Mouse (Mus musculus): ENCODE data around the gene Baat. TPM values are rescaled to one million over a fixed set of nuclear protein-coding genes. Genes with fewer than 3 reads are reported as not detected.
"Not testable (repeated sequence)": the region's sequence is repeated elsewhere in the genome, so short reads cannot be mapped to it uniquely, and the experiment has no call there.

Gene Baat
- polyA plus RNA-seq, 1 experiment from 2014 or later, result not detected

DNA sequence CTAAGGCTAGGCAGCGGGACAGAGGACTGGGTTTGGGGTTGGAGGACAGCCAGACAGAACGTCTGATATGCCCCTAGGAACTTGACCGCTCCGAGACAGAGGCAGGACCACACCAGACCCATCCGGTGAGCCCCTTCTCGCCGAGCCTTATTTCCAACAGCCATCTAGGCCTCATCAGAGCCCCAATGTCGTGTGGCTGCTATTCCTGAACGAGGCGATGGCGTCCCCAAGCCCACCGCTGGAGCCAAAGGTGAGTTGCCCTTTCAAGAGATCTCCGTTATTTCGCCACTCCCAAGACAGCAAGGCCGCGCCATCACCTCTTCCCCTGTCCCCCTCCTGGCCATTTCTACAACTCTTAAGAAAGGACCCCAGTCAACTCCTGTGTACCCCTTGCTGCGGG lies 15.0 kb upstream of the Baat start:
- H3K27ac ChIP-seq, result peak overlapping the region; percentile 71
- H3K4me3 ChIP-seq, result peak overlapping the region; percentile 68
- H3K27me3 ChIP-seq, result no peaks in the 10 kb centered on the region
- H3K4me2 ChIP-seq, result peak overlapping the region; percentile 56
- peaks cover 17% of the 10 kb centered on the region for H3K4me1 ChIP-seq
- peak; percentile 66 for ATAC-seq (ENCODE audit: insufficient number of reproducible peaks, low FRiP score, low TSS enrichment, low read depth)
- peaks cover 15% of the 10 kb centered on the region for H3K36me3 ChIP-seq
- H3K9me3 ChIP-seq, result no peaks in the 10 kb centered on the region
- H3K9ac ChIP-seq, result peak overlapping the region; percentile 39
- under 1% methylated on average over 14 of the region's 17 CpGs for WGBS

DNA sequence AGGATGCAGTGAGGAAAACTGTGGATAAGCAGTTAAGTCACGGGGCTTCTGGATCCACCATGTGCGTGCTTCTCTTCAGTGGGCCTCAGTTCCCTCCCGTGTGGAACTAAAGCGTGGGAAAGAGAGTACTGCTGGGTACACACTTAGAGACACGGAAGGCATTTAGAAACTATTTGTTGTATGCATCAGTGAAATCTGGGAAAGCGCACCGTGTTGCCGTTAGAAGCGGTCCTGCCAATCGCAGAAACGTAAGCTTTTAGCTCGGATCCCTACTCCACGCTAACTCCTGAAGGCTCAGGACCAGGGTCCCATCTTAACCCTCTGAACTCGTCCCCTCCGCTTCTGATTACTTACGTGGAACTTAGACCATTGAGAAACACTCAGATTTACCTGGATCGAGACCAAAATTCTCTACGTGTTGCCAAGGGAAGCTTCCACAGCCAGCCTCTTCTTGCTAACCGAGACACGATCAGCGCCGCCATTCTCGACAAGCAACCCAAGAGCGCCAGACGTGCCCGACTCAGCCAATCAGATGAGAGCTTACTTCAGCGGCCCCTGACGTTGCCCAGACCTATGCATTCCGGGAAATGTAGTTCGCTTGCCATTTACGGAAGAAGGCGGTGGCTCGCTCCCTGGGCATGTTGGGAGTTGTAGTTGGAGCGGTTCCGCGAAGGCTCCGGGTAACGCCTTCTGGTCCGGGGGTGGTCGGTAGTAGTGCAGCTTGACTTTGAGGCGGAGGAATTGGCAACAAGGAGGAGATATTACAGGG lies 14.4 kb upstream of the Baat start, which contains the start of the genes Mrpl50 and Zfp189:
Mrpl50 (minus strand) TSS at position 522 of the 769 bp plus-strand sequence.
Zfp189 (plus strand) TSS at position 605 of the 769 bp plus-strand sequence.
- H3K27ac ChIP-seq, result peak within 1 kb of the TSS; percentile 78
- peak within 1 kb of the TSS; percentile 66 for H3K9ac ChIP-seq
- peak; percentile 100 for ATAC-seq (ENCODE audit: insufficient number of reproducible peaks, low FRiP score, low TSS enrichment, low read depth)
- H3K27me3 ChIP-seq, result no peaks in the 10 kb centered on the region
- H3K9me3 ChIP-seq, result no peaks in the 10 kb centered on the region
- peak within 1 kb of the TSS; percentile 68 for H3K4me3 ChIP-seq
- H3K4me2 ChIP-seq, result peak within 1 kb of the TSS; percentile 56
- under 1% methylated on average over 41 of the region's 41 CpGs for WGBS
- H3K36me3 ChIP-seq, result peaks cover 15% of the 10 kb centered on the region
- peaks cover 17% of the 10 kb centered on the region for H3K4me1 ChIP-seq

DNA sequence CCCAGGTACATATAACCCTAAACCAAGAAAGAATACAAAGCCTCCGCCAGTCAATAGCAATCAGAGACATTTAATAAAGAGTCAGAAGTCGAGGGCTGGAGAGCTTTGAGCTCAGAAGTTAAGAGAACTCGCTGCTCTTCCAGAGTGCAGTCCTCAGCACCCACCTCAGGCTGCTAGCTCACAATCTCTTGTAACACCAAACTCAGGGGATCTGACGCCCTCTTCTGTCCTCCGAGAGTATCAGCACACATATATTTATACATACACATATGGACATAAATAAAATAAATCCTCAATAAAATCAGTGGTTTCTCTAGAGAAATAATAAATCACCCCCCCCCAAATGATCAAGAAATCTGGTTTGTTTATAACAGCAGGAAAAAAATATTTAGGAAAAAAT lies 13.1 kb upstream of the Baat start:
- WGBS, result 73% methylated on average over 5 of the region's 5 CpGs
- Histone ChIP-seq H3K9me3 (no peaks in the 10 kb centered on the region), H3K4me1 (peaks cover 17% of the 10 kb centered on the region), H3K4me3 (0 out of 2 replicates have a peak overlapping the region, but pooled peaks have one; percentile 9), H3K4me2 (0 out of 2 replicates have a peak overlapping the region, but pooled peaks have one; percentile 10), H3K36me3 (peaks cover 10% of the 10 kb centered on the region), H3K27me3 (no peaks in the 10 kb centered on the region), H3K9ac (no peak overlapping the region), H3K27ac (no peak overlapping the region)
- no peak for ATAC-seq (ENCODE audit: insufficient number of reproducible peaks, low FRiP score, low TSS enrichment, low read depth)

DNA sequence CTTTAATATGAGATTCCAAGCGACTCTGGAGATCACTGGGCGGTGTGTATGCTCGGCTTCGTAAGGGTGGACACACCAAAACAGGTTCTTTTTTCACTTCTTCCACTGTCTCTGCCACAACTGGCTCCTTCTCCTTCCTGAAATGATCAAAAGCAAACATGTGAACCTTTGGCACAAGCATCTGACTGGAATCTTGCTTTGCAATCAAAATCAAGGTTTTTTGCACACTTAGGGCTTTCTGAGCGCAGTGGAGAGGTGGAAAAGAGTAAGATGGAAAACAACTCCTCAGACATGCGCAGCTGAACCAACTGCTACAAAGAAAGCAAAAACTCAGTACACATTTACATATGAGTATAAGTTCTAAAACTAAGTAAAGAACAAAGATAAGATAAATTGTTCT lies 8.1 kb upstream of the Baat start:
- Histone ChIP-seq H3K4me1 (0 out of 2 replicates have a peak, but pooled peaks cover 5% of the 10 kb centered on the region), H3K27ac (no peak overlapping the region), H3K4me2 (no peak overlapping the region), H3K9me3 (no peaks in the 10 kb centered on the region), H3K9ac (no peak overlapping the region), H3K27me3 (no peaks in the 10 kb centered on the region), H3K36me3 (peaks cover 24% of the 10 kb centered on the region), H3K4me3 (no peak overlapping the region)
- ATAC-seq (ENCODE audit: insufficient number of reproducible peaks, low FRiP score, low TSS enrichment, low read depth), result no peak
- WGBS, result 98% methylated on average over 6 of the region's 6 CpGs

GRCm38 (mm10) chr4:49512636-49513035 lies 6.3 kb upstream of the Baat start:
- 45% methylated on average over 4 of the region's 4 CpGs for WGBS

GRCm38 (mm10) chr4:49510236-49510835 lies 4.0 kb upstream of the Baat start:
- not testable (repeated sequence) for H3K9me3 ChIP-seq; ATAC-seq (ENCODE audit: insufficient number of reproducible peaks, low FRiP score, low TSS enrichment, low read depth); H3K4me3 ChIP-seq; H3K4me2 ChIP-seq; H3K27me3 ChIP-seq; H3K9ac ChIP-seq; H3K4me1 ChIP-seq; H3K27ac ChIP-seq
- WGBS, result 92% methylated on average over 1 of the region's 1 CpGs
- H3K36me3 ChIP-seq, result peaks cover 24% of the 10 kb centered on the region

More at GRCm38 (mm10) chr4:49512636-49513035, 6.3 kb upstream of the Baat start:
- Histone ChIP-seq H3K9ac (no peak overlapping the region), H3K36me3 (peaks cover 24% of the 10 kb centered on the region), H3K4me2 (no peak overlapping the region), H3K9me3 (no peaks in the 10 kb centered on the region), H3K4me3 (no peak overlapping the region), H3K27ac (no peak overlapping the region), H3K27me3 (no peaks in the 10 kb centered on the region), H3K4me1 (no peaks in the 10 kb centered on the region)
- ATAC-seq (ENCODE audit: insufficient number of reproducible peaks, low FRiP score, low TSS enrichment, low read depth), result no peak

- no peak for ATAC-seq (ENCODE audit: insufficient number of reproducible peaks, low FRiP score, low TSS enrichment, low read depth)
- no peak overlapping the region for H3K4me3 ChIP-seq
- WGBS, result 93% methylated on average over 2 of the region's 2 CpGs
- H3K9ac ChIP-seq, result no peak overlapping the region
- no peaks in the 10 kb centered on the region for H3K9me3 ChIP-seq
- peaks cover 20% of the 10 kb centered on the region for H3K36me3 ChIP-seq
- no peak overlapping the region for H3K27ac ChIP-seq
- no peaks in the 10 kb centered on the region for H3K27me3 ChIP-seq
- no peaks in the 10 kb centered on the region for H3K4me1 ChIP-seq
- H3K4me2 ChIP-seq, result no peak overlapping the region
These were observed 2.8 kb upstream of the Baat start for GRCm38 (mm10) chr4:49509183-49509582.

DNA sequence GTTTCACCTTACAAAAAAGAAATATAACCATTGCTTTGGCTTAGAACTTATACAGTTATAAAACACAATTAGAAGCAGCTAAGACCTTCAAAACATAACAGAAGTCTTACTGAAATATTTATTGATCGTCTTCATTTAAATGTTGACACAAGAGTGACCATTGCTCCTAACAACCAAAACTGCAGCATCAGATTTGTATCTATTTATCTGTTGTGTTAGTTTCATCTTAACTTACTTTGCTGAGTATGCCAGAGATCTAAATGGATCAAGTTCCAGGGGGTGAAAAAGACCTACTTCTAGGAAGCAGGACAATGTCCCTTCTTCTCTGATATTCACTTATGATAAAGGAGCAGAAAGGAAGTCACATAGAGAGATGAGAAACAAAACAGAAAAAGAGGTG lies 2.8 kb downstream of the Baat start:
- Histone ChIP-seq H3K9ac (no peak overlapping the region), H3K27me3 (no peaks in the 10 kb centered on the region), H3K4me3 (no peak overlapping the region), H3K4me2 (no peak overlapping the region), H3K4me1 (no peaks in the 10 kb centered on the region), H3K36me3 (no peaks in the 10 kb centered on the region), H3K9me3 (no peaks in the 10 kb centered on the region), H3K27ac (no peak overlapping the region)
- WGBS, result 93% methylated on average over 1 of the region's 1 CpGs
- no peak for ATAC-seq (ENCODE audit: insufficient number of reproducible peaks, low FRiP score, low TSS enrichment, low read depth)

DNA sequence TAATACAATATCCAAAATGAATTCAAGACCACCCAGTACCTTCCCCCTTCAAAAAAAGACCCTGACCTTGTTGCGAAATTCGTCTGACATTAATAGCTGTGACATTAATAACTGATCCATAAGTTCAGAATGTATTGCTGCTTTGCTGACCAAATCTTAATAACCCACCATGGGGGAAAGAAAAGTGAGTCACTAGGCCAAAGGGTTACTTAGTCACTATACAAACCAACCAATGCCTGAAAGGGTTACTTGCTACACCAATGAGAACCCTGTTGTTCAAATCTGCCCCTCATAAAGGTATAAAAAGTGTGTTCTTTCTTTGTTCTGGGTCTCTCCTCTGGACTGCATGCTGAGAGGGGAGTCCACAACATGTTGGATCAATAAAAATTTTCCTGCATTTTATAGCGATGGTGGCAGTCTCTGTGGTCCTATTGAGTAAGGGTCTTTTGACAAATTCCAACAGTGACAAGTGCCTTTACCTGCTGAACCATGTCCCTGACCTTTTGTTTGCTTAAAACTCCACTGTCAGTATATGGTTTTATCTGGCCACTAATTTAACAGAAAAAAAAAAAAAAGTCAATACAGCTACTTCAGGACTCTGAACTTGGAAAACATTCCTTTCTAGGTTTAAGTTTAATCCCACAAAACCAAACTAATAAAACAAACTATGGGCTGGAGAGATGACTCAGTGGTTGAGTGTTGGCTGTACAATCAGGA lies 20.3 kb downstream of the Baat start:
- H3K4me2 ChIP-seq; ATAC-seq (ENCODE audit: insufficient number of reproducible peaks, low FRiP score, low TSS enrichment, low read depth); H3K9ac ChIP-seq; H3K4me1 ChIP-seq; H3K27me3 ChIP-seq; H3K27ac ChIP-seq; H3K4me3 ChIP-seq; H3K9me3 ChIP-seq; H3K36me3 ChIP-seq: not testable (repeated sequence)
- 70% methylated on average over 3 of the region's 3 CpGs for WGBS

DNA sequence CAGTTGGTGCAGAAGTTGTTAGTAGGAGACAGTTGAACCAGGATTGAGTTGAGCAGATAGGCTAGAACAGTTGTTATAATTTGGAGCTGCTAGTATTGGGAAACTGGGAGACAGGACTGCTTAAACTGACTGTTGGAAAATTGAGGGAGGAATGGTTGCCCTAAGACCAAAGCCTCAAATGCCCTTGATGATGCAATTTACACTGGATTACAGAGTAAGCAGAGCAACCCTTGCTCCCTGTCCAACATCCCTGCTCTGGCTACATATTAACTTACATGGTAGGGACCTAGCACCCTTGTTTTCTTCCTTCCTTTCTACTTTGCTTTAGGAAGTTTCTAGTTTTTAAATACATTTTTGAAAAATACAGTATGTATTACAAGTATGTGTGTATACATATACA lies 20.9 kb downstream of the Baat start:
- H3K4me3 ChIP-seq, result no peak overlapping the region
- peaks cover 2% of the 10 kb centered on the region; the same call in 1 of the 2 replicates for H3K4me1 ChIP-seq
- no peak overlapping the region for H3K4me2 ChIP-seq
- no peak overlapping the region for H3K27ac ChIP-seq
- no peak overlapping the region for H3K9ac ChIP-seq
- no peak for ATAC-seq (ENCODE audit: insufficient number of reproducible peaks, low FRiP score, low TSS enrichment, low read depth)
- H3K36me3 ChIP-seq, result no peaks in the 10 kb centered on the region
- H3K27me3 ChIP-seq, result no peaks in the 10 kb centered on the region
- H3K9me3 ChIP-seq, result no peaks in the 10 kb centered on the region

DNA sequence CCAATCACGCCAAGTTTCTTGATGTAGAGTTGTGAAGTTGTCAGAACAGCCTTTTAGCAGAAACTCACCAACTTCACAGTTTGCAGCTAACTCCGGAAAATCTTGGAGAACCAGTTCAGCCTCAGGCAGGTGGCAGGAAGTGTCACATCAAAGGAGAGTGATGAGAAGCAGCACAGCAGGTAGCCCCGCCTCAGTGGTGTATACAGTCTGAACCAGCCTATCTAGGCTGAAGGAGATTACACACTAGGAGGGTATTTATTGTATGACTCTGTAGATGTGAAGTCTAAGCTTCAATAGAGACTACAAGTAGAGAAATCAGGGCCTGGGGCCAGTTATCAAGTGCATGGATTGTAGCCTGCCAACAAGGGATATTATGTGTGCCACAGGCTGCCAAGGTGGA lies 25.5 kb downstream of the Baat start:
- peak overlapping the region; percentile 29; the same call in 1 of the 2 replicates for H3K4me2 ChIP-seq
- no peaks in the 10 kb centered on the region for H3K36me3 ChIP-seq
- no peaks in the 10 kb centered on the region for H3K27me3 ChIP-seq
- no peak for ATAC-seq (ENCODE audit: insufficient number of reproducible peaks, low FRiP score, low TSS enrichment, low read depth)
- H3K9ac ChIP-seq, result no peak overlapping the region
- no peak overlapping the region for H3K27ac ChIP-seq
- no peak overlapping the region for H3K4me3 ChIP-seq
- 48% methylated on average over 3 of the region's 3 CpGs for WGBS
- peaks cover 8% of the 10 kb centered on the region for H3K4me1 ChIP-seq
- H3K9me3 ChIP-seq, result no peaks in the 10 kb centered on the region
